Mouse (Mus musculus) cortical plate, adult 2 months (tissue): Measurements from ENCODE around the gene Slc35e3.

ENCODE experiments used
- CTCF ChIP-seq: fragments of 200-500 bp; IDR thresholded peaks from 2 replicates; pipeline ENCODE4 v1.5.1; 2011; ENCODE audit warnings: mild to moderate bottlenecking, control low read depth, low read length; ENCODE audit not compliant: insufficient read depth; ENCODE audit errors: extremely low read depth
- POLR2A ChIP-seq: fragments of 200-500 bp; IDR thresholded peaks from 2 replicates; pipeline ENCODE4 v1.6.1; 2011; ENCODE audit warnings: mild to moderate bottlenecking, low read length, control low read depth; ENCODE audit not compliant: insufficient read depth; ENCODE audit errors: extremely low read depth

DNA sequence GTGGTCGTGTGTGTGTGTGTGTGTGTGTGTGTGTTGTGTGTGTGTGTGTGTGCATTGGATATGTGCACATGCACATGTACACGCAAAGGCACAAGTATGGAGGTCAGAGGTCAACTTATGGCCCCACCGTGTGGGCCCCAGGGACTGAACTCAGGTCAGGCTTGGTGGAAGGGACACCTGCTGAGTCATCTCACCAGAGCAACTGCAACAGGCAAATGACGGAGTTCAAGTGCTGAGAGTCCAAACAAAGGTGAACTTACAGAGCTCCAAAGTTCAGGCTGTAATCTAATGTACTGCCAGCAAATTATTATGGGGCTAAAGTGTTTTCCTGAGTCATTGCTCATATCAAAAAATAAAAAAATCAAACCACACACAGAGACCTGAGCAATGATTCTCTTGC, 9.1 kb downstream of the Slc35e3 start:
- TF ChIP-seq CTCF: no peak
- TF ChIP-seq POLR2A: no peak
